Mouse (Mus musculus): ENCODE measurements around the gene Pdia4.

GRCm38 (mm10) chr6:47821776-47822175 is 8.5 kb upstream of the Pdia4 start:
- TF ChIP-seq EP300 (IDR thresholded peaks at IDR 0.05; ENCODE audit: low read depth) (no peak), CTCF (IDR thresholded peaks at IDR 0.05; ENCODE audit: low read depth) (no peak)

Measured in heart, postnatal 0 days (tissue).